Mouse (Mus musculus): Measurements from ENCODE around the gene BC037034.
A peak's percentile ranks its signal among the peaks of the same experiment; 100 is the strongest.

Gene BC037034

DNA sequence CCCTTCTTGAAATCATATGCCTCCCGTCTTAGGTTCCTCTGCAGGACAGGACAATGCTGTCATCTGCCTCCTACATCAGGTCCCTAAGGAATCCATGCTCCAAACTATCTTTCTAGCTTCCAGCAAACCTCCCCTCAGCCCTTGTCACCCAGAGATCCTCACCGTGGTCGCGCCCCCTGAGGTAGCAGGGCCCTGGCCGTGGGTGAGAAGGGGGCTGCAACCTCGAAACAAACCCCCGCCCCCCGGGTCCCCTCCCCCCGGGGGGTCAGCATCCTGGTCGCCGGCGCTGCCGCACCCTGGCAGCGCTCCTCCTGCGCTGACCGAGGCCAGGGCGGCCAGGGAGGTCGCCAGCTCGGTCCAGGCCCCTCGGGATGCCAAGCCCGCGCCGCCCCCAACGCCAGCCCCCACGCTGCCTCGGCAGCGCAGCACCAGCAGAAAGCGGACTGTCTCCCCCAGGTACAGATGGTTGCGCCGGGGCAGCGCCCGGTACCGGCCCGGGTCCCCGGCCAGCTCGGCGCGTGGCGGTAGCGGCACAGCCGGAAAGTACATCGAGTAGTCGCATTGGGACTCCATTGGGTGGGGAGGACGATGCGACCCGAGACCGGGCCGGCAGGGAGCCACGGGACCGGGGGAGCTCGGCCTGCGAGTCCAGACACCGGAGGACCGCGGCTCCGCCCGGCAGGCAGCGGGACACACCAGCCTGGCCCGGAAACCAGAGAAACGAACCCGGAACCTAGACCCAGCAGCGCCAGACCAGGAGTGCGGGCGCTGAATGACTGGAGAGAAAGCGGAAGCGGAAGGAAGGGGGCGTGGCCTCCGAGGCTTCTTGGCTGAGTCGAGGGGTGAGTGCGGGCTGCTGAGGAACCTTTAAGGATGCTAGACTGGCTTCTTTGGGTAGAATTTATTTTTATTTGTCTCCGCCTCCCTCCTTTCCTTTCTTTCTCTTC lies at the start of gene BC037034:
TSS of gene BC037034 (minus strand) at position 774 of the 947 bp plus-strand sequence.
- peak; percentile 93 for DNase-seq

GRCm38 (mm10) chr5:138312795-138313194 lies 49.0 kb upstream of the BC037034 start:
- DNase-seq = no peak

GRCm38 (mm10) chr5:138299613-138300012 lies 35.8 kb upstream of the BC037034 start:
- DNase-seq = no peak

DNA sequence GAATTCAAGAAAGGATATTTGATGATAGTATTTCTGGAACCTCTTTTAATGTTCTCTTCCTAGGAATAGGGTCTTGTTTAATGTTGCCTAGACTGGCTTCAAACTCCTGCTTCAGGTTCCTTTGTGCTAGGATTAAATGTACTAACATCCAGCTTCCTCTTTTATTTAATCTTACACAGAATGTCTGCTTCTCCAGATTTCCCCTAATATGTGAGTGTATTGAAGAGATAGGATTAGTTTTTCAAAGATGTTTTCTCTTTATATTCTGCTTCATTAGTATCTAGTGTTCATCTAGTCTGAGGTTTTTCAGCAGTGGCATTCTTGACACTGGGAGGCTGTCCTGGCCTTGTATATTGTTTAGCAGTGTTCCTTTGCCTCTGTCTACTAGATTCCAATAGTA lies 30.3 kb upstream of the BC037034 start:
- no peak for DNase-seq

GRCm38 (mm10) chr5:138291638-138292037 lies 27.8 kb upstream of the BC037034 start:
- DNase-seq = no peak

DNA sequence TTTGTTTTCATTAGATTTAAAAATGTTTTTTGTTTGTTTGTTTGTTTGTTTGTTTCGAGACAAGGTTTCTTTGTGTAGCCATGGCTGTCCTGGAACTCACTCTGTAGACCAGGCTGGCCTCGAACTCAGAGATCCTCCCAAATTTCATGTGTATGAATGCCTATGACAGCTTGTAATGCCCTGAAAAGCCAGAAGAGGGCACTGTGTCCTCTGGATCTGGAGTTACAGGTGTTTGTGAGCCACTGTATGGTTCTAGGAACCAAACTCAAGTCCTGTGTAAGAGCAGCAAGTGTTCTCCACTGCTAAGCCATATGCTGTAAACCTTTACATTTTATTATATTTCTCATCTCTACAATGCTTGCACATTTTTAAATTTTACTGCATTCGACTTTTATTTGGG lies 24.0 kb upstream of the BC037034 start:
- no peak for DNase-seq

GRCm38 (mm10) chr5:138283540-138283939 lies 19.7 kb upstream of the BC037034 start:
- DNase-seq = no peak

DNA sequence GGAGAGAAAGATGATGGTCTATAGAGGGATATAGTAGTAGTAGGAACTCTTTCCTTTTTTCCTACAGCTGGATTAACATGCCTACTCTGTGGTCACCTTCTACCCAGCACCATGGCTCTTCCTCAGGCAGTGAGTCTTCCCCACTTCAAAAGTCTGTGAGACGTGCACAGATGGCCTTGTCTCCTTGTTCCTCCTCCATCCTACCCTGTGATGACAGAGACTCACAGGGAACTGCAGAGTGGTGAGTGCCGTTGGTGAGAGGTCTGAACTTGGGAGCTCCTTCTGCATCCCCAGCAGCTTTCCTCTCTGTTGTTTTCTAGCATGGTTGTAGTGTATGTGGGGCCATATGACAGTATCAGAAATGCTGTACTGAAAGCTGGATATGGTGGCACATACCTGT lies 18.0 kb upstream of the BC037034 start:
- no peak for DNase-seq

- DNase-seq = no peak
Measured at GRCm38 (mm10) chr5:138280829-138281228, 17.0 kb upstream of the BC037034 start.

DNA sequence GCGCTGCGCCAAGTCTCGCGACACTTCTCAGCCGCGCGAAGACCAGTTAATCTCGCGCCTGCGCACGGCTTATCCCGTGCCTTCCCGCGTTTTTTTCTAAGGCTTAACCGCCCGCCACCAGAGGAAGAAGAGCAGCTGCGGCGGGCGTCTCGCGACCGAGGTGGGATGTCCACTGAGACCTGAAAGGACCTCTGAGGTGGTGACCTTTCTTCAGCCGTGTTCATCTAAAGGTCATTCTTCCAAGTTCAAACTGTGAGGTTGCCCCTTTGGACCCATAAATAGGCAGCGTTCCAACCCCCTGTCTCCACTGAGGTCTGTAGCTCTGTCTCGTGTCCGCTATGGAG lies 16.6 kb upstream of the BC037034 start:
- DNase-seq = no peak

DNA sequence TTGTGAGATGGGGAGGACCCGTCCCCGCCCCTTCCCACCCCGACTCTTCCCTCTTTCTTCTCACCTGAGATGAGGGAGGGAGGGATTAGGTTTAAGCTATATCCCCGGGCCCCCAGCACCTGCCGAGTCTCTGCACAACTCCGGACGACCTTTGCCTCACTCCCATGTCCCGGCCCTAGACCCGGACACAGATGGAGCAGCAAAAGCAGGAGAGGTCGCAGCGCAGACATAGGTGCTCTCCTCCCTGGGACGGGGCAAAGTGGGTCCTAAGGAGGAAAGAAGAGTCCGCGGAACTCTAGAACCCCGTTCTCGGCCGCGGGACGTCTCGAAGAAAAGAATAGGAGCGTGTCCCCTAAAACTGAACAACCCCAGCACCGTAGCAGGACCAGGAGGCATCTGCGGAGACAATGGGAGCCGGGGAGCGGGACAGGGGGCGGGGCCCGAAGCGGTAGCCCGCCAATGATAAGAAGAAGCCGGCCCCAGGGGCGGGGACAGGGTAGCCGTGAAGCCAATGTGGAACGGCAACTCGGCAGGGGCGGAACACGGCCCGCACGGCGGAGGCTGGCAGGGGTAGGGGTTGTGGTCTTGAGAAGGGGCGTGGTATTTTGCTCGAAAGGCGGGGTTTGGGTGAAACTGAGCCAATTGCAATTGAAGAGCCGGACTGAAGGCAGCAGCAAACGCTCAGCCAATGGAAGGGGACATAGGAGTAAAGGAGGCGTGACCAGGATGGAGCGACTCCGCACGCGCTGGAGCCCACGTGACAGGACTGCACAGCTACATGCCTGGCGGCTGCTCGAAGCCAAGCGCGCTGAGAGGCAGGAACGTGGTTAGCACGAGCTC lies 16.0 kb upstream of the BC037034 start, which contains the start of the genes Gm43720, Gpc2 and Stag3:
TSS of gene Gm43720 (minus strand) at position 374 of the 840 bp plus-strand sequence.
TSS of gene Gpc2 (minus strand) at position 421 of the 840 bp plus-strand sequence.
TSS of gene Stag3 (plus strand) at position 656 of the 840 bp plus-strand sequence.
- peak; percentile 71 for DNase-seq

GRCm38 (mm10) chr5:138277994-138278393 lies 14.2 kb upstream of the BC037034 start:
- DNase-seq = no peak

DNA sequence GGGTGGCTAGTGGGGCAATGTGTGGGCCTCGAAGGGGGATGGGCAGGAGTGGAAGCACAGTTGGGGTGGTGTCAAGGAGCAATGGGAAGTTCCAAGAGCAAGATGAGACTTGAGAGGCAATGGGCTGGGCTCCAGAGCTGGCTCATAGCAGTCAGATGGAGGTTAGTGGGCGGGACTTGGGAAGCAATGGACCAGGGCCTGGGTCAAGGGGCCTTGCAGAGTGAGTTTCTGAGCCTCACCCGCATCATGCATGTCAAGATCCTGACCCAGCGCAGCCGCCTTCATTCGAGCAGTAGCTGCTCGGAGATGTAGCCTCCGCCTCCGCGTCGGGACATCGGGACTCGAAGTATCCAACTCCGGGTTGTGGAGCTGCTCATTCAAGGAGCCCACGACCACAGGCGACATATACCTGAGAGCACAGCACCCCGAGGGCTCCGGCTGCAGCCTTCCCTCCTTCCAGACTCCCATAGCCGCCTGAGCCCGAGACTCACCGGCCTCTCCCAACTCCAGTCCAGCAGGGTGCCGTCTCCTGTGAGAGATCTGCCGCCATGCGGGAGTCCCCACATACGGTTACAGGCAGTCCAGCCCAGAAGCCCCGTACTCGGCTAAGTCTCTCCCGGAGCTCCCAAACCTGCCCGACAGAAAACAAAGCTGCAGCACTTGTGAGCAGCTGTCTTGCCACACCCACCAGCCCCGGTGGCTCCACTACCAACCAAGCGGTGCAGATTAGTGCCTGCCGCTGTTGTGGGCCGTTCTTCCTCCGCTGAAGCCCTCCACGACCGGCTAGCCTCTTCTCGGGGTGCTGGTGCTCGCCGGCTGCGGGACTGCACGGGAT lies 11.6 kb upstream of the BC037034 start:
- DNase-seq = peak; percentile 27

DNA sequence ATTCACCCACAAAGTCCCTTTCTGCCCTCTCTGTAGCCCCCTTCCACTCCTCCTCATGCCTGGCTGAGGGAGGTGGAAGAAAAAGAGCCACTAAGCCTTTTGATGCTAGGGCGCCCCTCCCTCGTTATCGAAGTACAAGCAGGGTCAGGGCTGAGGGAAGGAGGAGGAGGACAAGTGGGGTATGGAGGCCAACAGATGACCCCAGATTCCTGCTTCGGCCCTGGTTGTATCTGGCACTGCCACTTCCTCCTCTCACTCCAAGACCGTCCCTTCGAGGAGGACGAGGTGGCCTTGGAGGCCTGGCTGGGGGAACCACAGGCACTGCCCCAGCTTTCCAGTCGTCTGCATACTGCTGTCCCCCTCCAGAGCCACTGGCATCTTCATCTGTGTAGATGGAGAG lies 10.4 kb upstream of the BC037034 start:
- DNase-seq = no peak

GRCm38 (mm10) chr5:138272409-138272923 lies 8.6 kb upstream of the BC037034 start, which contains the start of gene Gal3st4:
Gene Gal3st4 (minus strand): TSS chr5:138272840.
- no peak for DNase-seq

GRCm38 (mm10) chr5:138271232-138271631 lies 7.4 kb upstream of the BC037034 start:
- DNase-seq = no peak

GRCm38 (mm10) chr5:138268980-138269379 lies 5.1 kb upstream of the BC037034 start:
- DNase-seq = no peak

- no peak for DNase-seq
Measured at GRCm38 (mm10) chr5:138267114-138267513, 3.3 kb upstream of the BC037034 start.

- DNase-seq = no peak
Measured at GRCm38 (mm10) chr5:138265712-138266111, 1.9 kb upstream of the BC037034 start.

- DNase-seq = no peak
Measured at GRCm38 (mm10) chr5:138264207-138264578, 360 bp upstream of the BC037034 start.

DNA sequence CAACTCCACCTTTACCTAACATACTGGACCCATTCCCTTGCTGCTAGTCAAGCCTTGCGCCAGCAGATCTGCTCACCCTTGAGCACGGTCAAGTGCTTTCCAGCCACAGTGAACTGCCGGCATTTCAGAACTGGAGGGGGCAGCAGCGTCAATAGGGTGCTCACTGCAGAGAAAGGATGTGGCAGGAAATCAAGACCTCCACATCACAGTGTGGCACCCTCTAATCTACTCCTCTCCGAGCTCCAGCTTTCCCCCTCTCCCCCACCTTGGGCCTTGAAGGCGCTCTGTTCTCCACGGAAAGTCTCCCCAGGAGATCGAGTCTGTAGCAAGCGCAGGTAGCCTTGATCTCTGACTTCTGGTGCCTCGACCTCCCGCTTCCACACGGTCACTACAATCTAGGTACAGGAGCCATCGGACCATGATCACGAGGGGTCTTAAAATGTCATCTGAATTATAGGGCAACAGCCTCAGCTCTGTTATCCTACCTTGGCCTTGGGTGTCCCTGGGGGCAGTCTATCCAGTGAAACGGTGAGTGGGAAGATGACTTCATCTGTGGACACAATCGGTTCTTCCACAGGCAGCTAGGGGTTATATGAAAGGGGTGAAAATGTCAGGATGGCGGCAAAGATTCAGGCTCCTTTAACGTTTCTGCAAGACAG lies 1.1 kb downstream of the BC037034 start:
- DNase-seq = no peak

- no peak for DNase-seq
Measured at GRCm38 (mm10) chr5:138262001-138262400, 1.8 kb downstream of the BC037034 start.
